Mouse (Mus musculus) skeletal muscle tissue, adult 2 months (tissue): ENCODE results near the gene 9130008F23Rik.

Experiments used
- DNase-seq: peaks from one replicate; pipeline ENCODE4 v3.0.0-alpha.2; 2012; ENCODE audit warnings: low read depth, low spot score

Gene 9130008F23Rik

GRCm38 (mm10) chr17:40879924-40880691 lies at the start of gene 9130008F23Rik:
9130008F23Rik (minus strand) TSS chr17:40880559.
- peak; percentile 51 for DNase-seq

GRCm38 (mm10) chr17:40915499-40915898 lies 35.1 kb upstream of the 9130008F23Rik start:
- no peak for DNase-seq

GRCm38 (mm10) chr17:40914250-40914649 lies 33.9 kb upstream of the 9130008F23Rik start, which contains the start of gene Glyatl3:
Glyatl3 (minus strand) TSS chr17:40914350.
- no peak for DNase-seq

GRCm38 (mm10) chr17:40904721-40905154 lies 24.4 kb upstream of the 9130008F23Rik start:
- DNase-seq = no peak

- no peak for DNase-seq
Observed at GRCm38 (mm10) chr17:40904056-40904597, 23.8 kb upstream of the 9130008F23Rik start.

GRCm38 (mm10) chr17:40903345-40903744 lies 23.0 kb upstream of the 9130008F23Rik start:
- no peak for DNase-seq

- DNase-seq = no peak
Observed at GRCm38 (mm10) chr17:40899783-40900363, 19.5 kb upstream of the 9130008F23Rik start.

- DNase-seq = no peak
Observed at GRCm38 (mm10) chr17:40896863-40897262, 16.5 kb upstream of the 9130008F23Rik start.

GRCm38 (mm10) chr17:40887849-40888536 lies 7.6 kb upstream of the 9130008F23Rik start:
- no peak for DNase-seq

- DNase-seq = no peak
Observed at GRCm38 (mm10) chr17:40885155-40885554, 4.8 kb upstream of the 9130008F23Rik start.

- no peak for DNase-seq
Observed at GRCm38 (mm10) chr17:40882172-40882571, 1.8 kb upstream of the 9130008F23Rik start.

GRCm38 (mm10) chr17:40879528-40879923 lies 833 bp downstream of the 9130008F23Rik start:
- no peak for DNase-seq

- no peak for DNase-seq
Observed at GRCm38 (mm10) chr17:40877741-40878140, 2.6 kb downstream of the 9130008F23Rik start.

GRCm38 (mm10) chr17:40875568-40875967 lies 4.8 kb downstream of the 9130008F23Rik start:
- no peak for DNase-seq

- no peak for DNase-seq
Observed at GRCm38 (mm10) chr17:40874701-40875100, 5.7 kb downstream of the 9130008F23Rik start.

GRCm38 (mm10) chr17:40873582-40874011 lies 6.8 kb downstream of the 9130008F23Rik start:
- peak; percentile 12 for DNase-seq

- no peak for DNase-seq
Observed at GRCm38 (mm10) chr17:40872626-40873025, 7.7 kb downstream of the 9130008F23Rik start.

GRCm38 (mm10) chr17:40868952-40869747 lies 11.2 kb downstream of the 9130008F23Rik start:
- no peak for DNase-seq

GRCm38 (mm10) chr17:40855065-40855464 lies 25.3 kb downstream of the 9130008F23Rik start:
- no peak for DNase-seq

GRCm38 (mm10) chr17:40837308-40837707 lies 43.1 kb downstream of the 9130008F23Rik start:
- DNase-seq = peak; percentile 3

- DNase-seq = no peak
Observed at GRCm38 (mm10) chr17:40831870-40832269, 48.5 kb downstream of the 9130008F23Rik start.
